Mouse (Mus musculus): Measurements from ENCODE around the gene Mast1. TPM values are rescaled to one million over a fixed set of nuclear protein-coding genes. Genes with fewer than 3 reads are reported as not detected.

Mast1 gene
- total and polyA plus RNA-seq, 3 experiments, result 0.21 to 0.34 TPM; not detected in 1

DNA sequence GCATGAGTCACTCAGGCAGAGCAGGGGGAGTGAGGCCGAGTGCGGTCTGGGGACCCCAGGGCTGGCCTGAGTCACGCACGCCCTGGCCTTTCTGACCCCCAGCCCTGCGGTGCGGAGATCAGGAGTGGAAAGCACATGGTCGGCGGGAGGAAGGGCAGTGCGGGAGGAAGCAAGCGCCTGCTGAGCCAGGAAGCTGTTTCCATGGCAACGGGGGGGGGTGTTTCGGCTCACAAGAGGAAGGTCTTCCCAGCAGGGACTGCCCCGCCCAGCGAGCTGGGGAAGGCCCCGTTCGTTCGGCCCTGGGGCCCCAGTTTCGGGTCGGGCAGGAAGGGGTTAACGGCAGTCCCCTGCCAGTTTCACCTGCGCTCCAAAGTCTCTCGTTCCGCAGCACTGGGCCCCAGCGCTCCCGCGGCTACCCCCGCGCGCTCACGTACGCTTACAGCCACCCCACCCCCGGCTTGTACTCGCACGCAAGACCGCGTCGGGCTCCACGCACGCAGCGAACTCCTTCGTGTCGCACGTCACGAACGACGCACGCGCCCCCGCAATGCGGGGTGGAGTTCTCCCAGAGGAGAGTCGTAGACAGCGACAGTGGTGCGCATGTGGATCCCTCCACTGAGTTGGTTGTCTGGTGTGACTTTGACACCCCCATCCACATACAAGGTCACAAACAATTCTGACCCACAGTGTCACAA, 48.7 kb upstream of the Mast1 start:
- peak overlapping the region; percentile 89 for H3K9ac ChIP-seq (ENCODE audit: insufficient read depth, low read depth)
- H3K4me3 ChIP-seq (replicated peaks in 1 of 3; ENCODE audit: low read depth in 2 of 3, low read length in 2 of 3, poor library complexity in 1 of 3), result peak overlapping the region; percentile 44 to 64 (median 56)
- no peaks in the 10 kb centered on the region for H3K36me3 ChIP-seq (replicated peaks in 1 of 2; ENCODE audit: control insufficient read depth in 1 of 2, insufficient read depth in 1 of 2, low read length in 1 of 2)
- no peaks in the 10 kb centered on the region for H3K79me2 ChIP-seq (replicated peaks; ENCODE audit: control insufficient read depth, extremely low read depth, insufficient read depth, poor library complexity, severe bottlenecking)
- H3K27me3 ChIP-seq (replicated peaks), result no peaks in the 10 kb centered on the region
- peaks cover 47 to 66% of the 10 kb centered on the region in 2 experiments for H3K4me1 ChIP-seq (ENCODE audit: control insufficient read depth in 1 of 2, insufficient read depth in 2 of 2)
- in situ Hi-C loops (cut with MboI; ENCODE audit: low pct_ligation_motif_present, low pct_unique_long_range_greater_than_20kb, low sequenced_read_pairs), result no loop called here
- H3K9me3 ChIP-seq (replicated peaks; ENCODE audit: low read length), result no peaks in the 10 kb centered on the region
- peak; percentile 99 for DNase-seq (ENCODE audit: extremely low read depth)
- TF ChIP-seq ETS1 (conservative IDR thresholded peaks at IDR 0.05; ENCODE audit: low read depth, low read length) (peak; percentile 90), RCOR1 (conservative IDR thresholded peaks at IDR 0.05; ENCODE audit: low read depth, low read length) (peak; percentile 72; the same call in 1 of the 2 replicates), GABPA (IDR thresholded peaks at IDR 0.05; ENCODE audit: insufficient replicate concordance, low read depth, low read length) (no peak), E2F4 (IDR thresholded peaks at IDR 0.05; ENCODE audit: insufficient replicate concordance, low read depth, low read length) (no peak), ELF1 (IDR thresholded peaks at IDR 0.05; ENCODE audit: low read depth, low read length) (peak; percentile 79), USF2 (conservative IDR thresholded peaks at IDR 0.05; ENCODE audit: low read depth, low read length) (no peak), MEF2A (IDR thresholded peaks at IDR 0.05; ENCODE audit: borderline replicate concordance, low read depth, low read length) (peak; percentile 87), BHLHE40 (IDR thresholded peaks at IDR 0.05; ENCODE audit: low read depth, low read length) (peak; percentile 80), KAT2A (IDR thresholded peaks at IDR 0.05; ENCODE audit: insufficient replicate concordance, low read length) (no peak), ZMIZ1 (IDR thresholded peaks at IDR 0.05; ENCODE audit: low read depth, low read length) (peak; percentile 59; the same call in 1 of the 2 replicates), MXI1 (IDR thresholded peaks at IDR 0.05; ENCODE audit: low read depth, low read length) (peak; percentile 99), CTCF (conservative IDR thresholded peaks at IDR 0.05 in 1 of 2, IDR thresholded peaks at IDR 0.05 in 1 of 2; ENCODE audit: low read depth in 2 of 2, low read length in 2 of 2) (no peak), PAX5 (IDR thresholded peaks at IDR 0.05; ENCODE audit: low read length) (no peak), JUN (IDR thresholded peaks at IDR 0.05; ENCODE audit: insufficient read depth, low read depth, low read length) (no peak), MYC (IDR thresholded peaks at IDR 0.05; ENCODE audit: low read depth, low read length) (peak; percentile 96), MAFK (IDR thresholded peaks at IDR 0.05; ENCODE audit: insufficient replicate concordance, low read length) (no peak), JUND (conservative IDR thresholded peaks at IDR 0.05; ENCODE audit: low read depth, low read length) (no peak), USF1 (IDR thresholded peaks at IDR 0.05; ENCODE audit: low read depth, low read length) (no peak; the same call in 1 of the 2 replicates), UBTF (IDR thresholded peaks at IDR 0.05; ENCODE audit: low read depth, low read length) (peak; percentile 55; the same call in 1 of the 2 replicates), POLR2A (IDR thresholded peaks at IDR 0.05; ENCODE audit: low read depth, low read length) (peak; percentile 52), IRF4 (IDR thresholded peaks at IDR 0.05; ENCODE audit: low read depth, low read length) (peak; percentile 98), CHD1 (IDR thresholded peaks at IDR 0.05; ENCODE audit: low read depth, low read length) (no peak; the same call in 1 of the 2 replicates), NELFE (IDR thresholded peaks at IDR 0.05; ENCODE audit: low read depth, low read length) (peak; percentile 43), ZNF384 (IDR thresholded peaks at IDR 0.05; ENCODE audit: low read depth, low read length) (no peak), SIN3A (IDR thresholded peaks at IDR 0.05; ENCODE audit: low read length) (peak; percentile 96), ZKSCAN1 (IDR thresholded peaks at IDR 0.05; ENCODE audit: borderline replicate concordance, low read depth, low read length) (no peak), TBP (conservative IDR thresholded peaks at IDR 0.05; ENCODE audit: low read depth, low read length) (peak; percentile 54), RAD21 (IDR thresholded peaks at IDR 0.05; ENCODE audit: low read depth, low read length) (no peak), CHD2 (IDR thresholded peaks at IDR 0.05; ENCODE audit: low read length) (peak; percentile 78), SMC3 (IDR thresholded peaks at IDR 0.05; ENCODE audit: low read depth, low read length) (no peak), TCF12 (IDR thresholded peaks at IDR 0.05; ENCODE audit: low read depth, low read length) (peak; percentile 97), ZC3H11A (IDR thresholded peaks at IDR 0.05; ENCODE audit: low read depth, low read length) (no peak), EP300 (IDR thresholded peaks at IDR 0.05; ENCODE audit: low read length) (peak; percentile 77), NRF1 (IDR thresholded peaks at IDR 0.05; ENCODE audit: low read depth, low read length) (peak; percentile 68), POLR2AphosphoS2 (IDR thresholded peaks at IDR 0.05; ENCODE audit: low read depth, low read length) (no peak; the same call in 1 of the 2 replicates), HCFC1 (IDR thresholded peaks at IDR 0.05; ENCODE audit: low read depth, low read length) (peak; percentile 63), MAZ (IDR thresholded peaks at IDR 0.05; ENCODE audit: low read depth, low read length) (peak; percentile 99), MAX (IDR thresholded peaks at IDR 0.05; ENCODE audit: low read length) (peak; percentile 98)
- peak overlapping the region; percentile 90 for H3K4me2 ChIP-seq (ENCODE audit: insufficient read depth, low read depth, poor library complexity, severe bottlenecking)
- dilution Hi-C loops (cut with MboI; ENCODE audit: extremely low pct_ligation_motif_present, extremely low pct_unique_long_range_greater_than_20kb, low sequenced_read_pairs), result no loop called here
- H3K27ac ChIP-seq (ENCODE audit: insufficient read depth, low read depth), result peak overlapping the region; percentile 94

All from CH12.LX (cell line).